Mouse (Mus musculus): ENCODE measurements around the gene Enox2. TPM values are rescaled to one million over a fixed set of nuclear protein-coding genes. Genes with fewer than 3 reads are reported as not detected.

Gene Enox2
- total RNA-seq, 2 experiments from 2014 or later, result 8.9 to 10.0 TPM

- DNase-seq (ENCODE audit: low spot score in 2 of 2), result no peak
- intact Hi-C loops (cut with DNase I), result no loop called here
These were observed 278.3 kb downstream of the Enox2 start for GRCm38 (mm10) chrX:49009746-49010145.

- intact Hi-C loops (cut with DNase I), result no loop called here
- DNase-seq (ENCODE audit: low spot score in 2 of 2), result peak in 1 of 2 experiments; percentile 3
These were observed 282.4 kb downstream of the Enox2 start for GRCm38 (mm10) chrX:49005655-49006054.

GRCm38 (mm10) chrX:49002892-49003291 is 285.2 kb downstream of the Enox2 start:
- no peak for DNase-seq (ENCODE audit: low spot score in 2 of 2)
- intact Hi-C loops (cut with DNase I), result no loop called here

- intact Hi-C loops (cut with DNase I), result no loop called here
- no peak for DNase-seq (ENCODE audit: low spot score in 2 of 2)
These were observed 302.4 kb downstream of the Enox2 start for GRCm38 (mm10) chrX:48985653-48986052.

- DNase-seq (ENCODE audit: low spot score in 2 of 2), result no peak
- intact Hi-C loops (cut with DNase I), result no loop called here
These were observed 303.6 kb downstream of the Enox2 start for GRCm38 (mm10) chrX:48984451-48984850.

Other genes with a start within 250 kb of the Enox2 start
- 1 to 10 TPM; 1.3 to 3.3 TPM for gene Arhgap36, start 175.7 kb upstream of the Enox2 start, total RNA-seq (2021)

Data from left cerebral cortex, postnatal 36 days (tissue).